Mouse (Mus musculus): ENCODE measurements around the gene Gm20431. TPM values are rescaled to one million over a fixed set of nuclear protein-coding genes. Genes with fewer than 3 reads are reported as not detected.

Gene Gm20431
- total RNA-seq, 1 experiment = 21.9 TPM

- Histone ChIP-seq H3K36me3 (ENCODE audit: control insufficient read depth, insufficient read depth, low read length, poor library complexity, severe bottlenecking) (peaks cover 21% of the 10 kb centered on the region; the same call in 1 of the 2 replicates), H3K9ac (ENCODE audit: insufficient read depth, low read depth, low read length, poor library complexity, severe bottlenecking) (peak within 1 kb of the TSS; percentile 93), H3K9me3 (ENCODE audit: control insufficient read depth, insufficient read depth, low read depth, low read length) (no peaks in the 10 kb centered on the region), H3K4me3 (ENCODE audit: insufficient read depth in 1 of 2, low read depth in 1 of 2, low read length in 2 of 2, poor library complexity in 1 of 2, severe bottlenecking in 1 of 2) (peak within 1 kb of the TSS; percentile 86 to 90), H3K27ac (ENCODE audit: insufficient read depth, low read depth, low read length, poor library complexity, severe bottlenecking) (peak within 1 kb of the TSS; percentile 75), H3K4me1 (ENCODE audit: control insufficient read depth in 2 of 2, insufficient read depth in 2 of 2, low read length in 2 of 2, poor library complexity in 1 of 2) (peaks cover 8 to 21% of the 10 kb centered on the region in 2 experiments)
- peak; percentile 95 for DNase-seq (ENCODE audit: low read depth, low spot score)
- in situ Hi-C loops (cut with MboI; ENCODE audit: low sequenced_read_pairs in 2 of 2, unreplicated experiment in 2 of 2) = no loop called here
- TF ChIP-seq MAFK (IDR thresholded peaks at IDR 0.05; ENCODE audit: insufficient read depth, low read depth, low read length) = peak; percentile 56
- TF ChIP-seq ZNF384 (IDR thresholded peaks at IDR 0.05; ENCODE audit: low read depth, low read length) = no peak
- peak; percentile 64 for TF ChIP-seq CHD2 (IDR thresholded peaks at IDR 0.05; ENCODE audit: low read depth, low read length)
- peak; percentile 92 for TF ChIP-seq HCFC1 (IDR thresholded peaks at IDR 0.05; ENCODE audit: borderline replicate concordance, insufficient read depth, low read length)
- no peak for TF ChIP-seq ZC3H11A (IDR thresholded peaks at IDR 0.05; ENCODE audit: borderline replicate concordance, low read depth, low read length)
These were observed 29.5 kb downstream of the Gm20431 start, which contains the start of gene Ube2v1 for GRCm38 (mm10) chr2:167631591-167632448. Gene Ube2v1, minus strand, starts transcription at chr2:167632095.

- peak overlapping the region; percentile 75; the same call in 1 of the 2 replicates for H3K27ac ChIP-seq (ENCODE audit: insufficient read depth, low read depth, low read length, poor library complexity, severe bottlenecking)
- H3K4me1 ChIP-seq (ENCODE audit: control insufficient read depth in 2 of 2, insufficient read depth in 2 of 2, low read length in 2 of 2, poor library complexity in 1 of 2) = peaks cover 8 to 21% of the 10 kb centered on the region in 2 experiments
- DNase-seq (ENCODE audit: low read depth, low spot score) = no peak
- TF ChIP-seq ZNF384 (IDR thresholded peaks at IDR 0.05; ENCODE audit: low read depth, low read length) = no peak
- no peak for TF ChIP-seq ZC3H11A (IDR thresholded peaks at IDR 0.05; ENCODE audit: borderline replicate concordance, low read depth, low read length)
- no peak for TF ChIP-seq CHD2 (IDR thresholded peaks at IDR 0.05; ENCODE audit: low read depth, low read length)
- TF ChIP-seq MAFK (IDR thresholded peaks at IDR 0.05; ENCODE audit: insufficient read depth, low read depth, low read length) = no peak
- no peak for TF ChIP-seq HCFC1 (IDR thresholded peaks at IDR 0.05; ENCODE audit: borderline replicate concordance, insufficient read depth, low read length)
- peaks cover 22% of the 10 kb centered on the region; the same call in 1 of the 2 replicates for H3K36me3 ChIP-seq (ENCODE audit: control insufficient read depth, insufficient read depth, low read length, poor library complexity, severe bottlenecking)
- H3K9me3 ChIP-seq (ENCODE audit: control insufficient read depth, insufficient read depth, low read depth, low read length) = no peaks in the 10 kb centered on the region
- in situ Hi-C loops (cut with MboI; ENCODE audit: low sequenced_read_pairs in 2 of 2, unreplicated experiment in 2 of 2) = no loop called here
- H3K4me3 ChIP-seq (ENCODE audit: insufficient read depth in 1 of 2, low read depth in 1 of 2, low read length in 2 of 2, poor library complexity in 1 of 2, severe bottlenecking in 1 of 2) = peak overlapping the region; percentile 86 to 90
- peak overlapping the region; percentile 93 for H3K9ac ChIP-seq (ENCODE audit: insufficient read depth, low read depth, low read length, poor library complexity, severe bottlenecking)
These were observed 30.1 kb downstream of the Gm20431 start for GRCm38 (mm10) chr2:167631181-167631590.

- no peaks in the 10 kb centered on the region for H3K9me3 ChIP-seq (ENCODE audit: control insufficient read depth, insufficient read depth, low read depth, low read length)
- peaks cover 8 to 25% of the 10 kb centered on the region in 2 experiments for H3K4me1 ChIP-seq (ENCODE audit: control insufficient read depth in 2 of 2, insufficient read depth in 2 of 2, low read length in 2 of 2, poor library complexity in 1 of 2)
- in situ Hi-C loops (cut with MboI; ENCODE audit: low sequenced_read_pairs in 2 of 2, unreplicated experiment in 2 of 2) = no loop called here
- peaks cover 22% of the 10 kb centered on the region; the same call in 1 of the 2 replicates for H3K36me3 ChIP-seq (ENCODE audit: control insufficient read depth, insufficient read depth, low read length, poor library complexity, severe bottlenecking)
- H3K27ac ChIP-seq (ENCODE audit: insufficient read depth, low read depth, low read length, poor library complexity, severe bottlenecking) = no peak overlapping the region
- H3K4me3 ChIP-seq (ENCODE audit: insufficient read depth in 1 of 2, low read depth in 1 of 2, low read length in 2 of 2, poor library complexity in 1 of 2, severe bottlenecking in 1 of 2) = peak overlapping the region; percentile 86 to 90
- H3K9ac ChIP-seq (ENCODE audit: insufficient read depth, low read depth, low read length, poor library complexity, severe bottlenecking) = peak overlapping the region; percentile 93; the same call in 1 of the 2 replicates
- DNase-seq (ENCODE audit: low read depth, low spot score) = no peak
- TF ChIP-seq HCFC1 (IDR thresholded peaks at IDR 0.05; ENCODE audit: borderline replicate concordance, insufficient read depth, low read length) (no peak), MAFK (IDR thresholded peaks at IDR 0.05; ENCODE audit: insufficient read depth, low read depth, low read length) (no peak), CHD2 (IDR thresholded peaks at IDR 0.05; ENCODE audit: low read depth, low read length) (no peak), ZC3H11A (IDR thresholded peaks at IDR 0.05; ENCODE audit: borderline replicate concordance, low read depth, low read length) (no peak), ZNF384 (IDR thresholded peaks at IDR 0.05; ENCODE audit: low read depth, low read length) (no peak)
These were observed 30.9 kb downstream of the Gm20431 start for GRCm38 (mm10) chr2:167630421-167630820.

GRCm38 (mm10) chr2:167629665-167630209 is 31.6 kb downstream of the Gm20431 start:
- Histone ChIP-seq H3K4me3 (ENCODE audit: insufficient read depth in 1 of 2, low read depth in 1 of 2, low read length in 2 of 2, poor library complexity in 1 of 2, severe bottlenecking in 1 of 2) (no peak overlapping the region), H3K9ac (ENCODE audit: insufficient read depth, low read depth, low read length, poor library complexity, severe bottlenecking) (no peak overlapping the region), H3K36me3 (ENCODE audit: control insufficient read depth, insufficient read depth, low read length, poor library complexity, severe bottlenecking) (peaks cover 22% of the 10 kb centered on the region; the same call in 1 of the 2 replicates), H3K4me1 (ENCODE audit: control insufficient read depth in 2 of 2, insufficient read depth in 2 of 2, low read length in 2 of 2, poor library complexity in 1 of 2) (peaks cover 8 to 25% of the 10 kb centered on the region in 2 experiments), H3K27ac (ENCODE audit: insufficient read depth, low read depth, low read length, poor library complexity, severe bottlenecking) (no peak overlapping the region), H3K9me3 (ENCODE audit: control insufficient read depth, insufficient read depth, low read depth, low read length) (no peaks in the 10 kb centered on the region)
- in situ Hi-C loops (cut with MboI; ENCODE audit: low sequenced_read_pairs in 2 of 2, unreplicated experiment in 2 of 2) = no loop called here
- DNase-seq (ENCODE audit: low read depth, low spot score) = no peak
- no peak for TF ChIP-seq ZNF384 (IDR thresholded peaks at IDR 0.05; ENCODE audit: low read depth, low read length)
- TF ChIP-seq MAFK (IDR thresholded peaks at IDR 0.05; ENCODE audit: insufficient read depth, low read depth, low read length) = no peak
- TF ChIP-seq HCFC1 (IDR thresholded peaks at IDR 0.05; ENCODE audit: borderline replicate concordance, insufficient read depth, low read length) = no peak
- no peak for TF ChIP-seq ZC3H11A (IDR thresholded peaks at IDR 0.05; ENCODE audit: borderline replicate concordance, low read depth, low read length)
- TF ChIP-seq CHD2 (IDR thresholded peaks at IDR 0.05; ENCODE audit: low read depth, low read length) = no peak

Data from ES-E14 (cell line).